Mouse (Mus musculus) mature B cell (primary cell): ENCODE measurements around the gene Atp1a1.

Source experiments
- in situ Hi-C: fragments of 300-500 bp; cut with MboI; formaldehyde crosslinking; loops from 2 replicates; pipeline ENCODE4 v1.14.3; 2019

Atp1a1 gene

GRCm38 (mm10) chr3:101611012-101611812 lies 6.7 kb upstream of the Atp1a1 start:
- in situ Hi-C loops, result no loop called here

- in situ Hi-C loops, result no loop called here
Observed at GRCm38 (mm10) chr3:101609302-101609701, 4.8 kb upstream of the Atp1a1 start.

- in situ Hi-C loops, result no loop called here
Observed at GRCm38 (mm10) chr3:101606861-101607455, 2.5 kb upstream of the Atp1a1 start.

- in situ Hi-C loops, result no loop called here
Observed at GRCm38 (mm10) chr3:101605721-101606120, 1.2 kb upstream of the Atp1a1 start.

- in situ Hi-C loops, result no loop called here
Observed at GRCm38 (mm10) chr3:101605291-101605690, 807 bp upstream of the Atp1a1 start.

GRCm38 (mm10) chr3:101603661-101604549 lies 579 bp downstream of the Atp1a1 start:
- in situ Hi-C loops, result no loop called here

- in situ Hi-C loops, result no loop called here
Observed at GRCm38 (mm10) chr3:101603194-101603593, 1.3 kb downstream of the Atp1a1 start.

- in situ Hi-C loops, result no loop called here
Observed at GRCm38 (mm10) chr3:101602511-101603055, 1.9 kb downstream of the Atp1a1 start.

- in situ Hi-C loops, result no loop called here
Observed at GRCm38 (mm10) chr3:101601687-101602086, 2.8 kb downstream of the Atp1a1 start.

GRCm38 (mm10) chr3:101601003-101601525 lies 3.4 kb downstream of the Atp1a1 start:
- in situ Hi-C loops, result no loop called here

GRCm38 (mm10) chr3:101599920-101600741 lies 4.4 kb downstream of the Atp1a1 start:
- in situ Hi-C loops, result no loop called here

- in situ Hi-C loops, result no loop called here
Observed at GRCm38 (mm10) chr3:101599191-101599919, 5.1 kb downstream of the Atp1a1 start.

- in situ Hi-C loops, result no loop called here
Observed at GRCm38 (mm10) chr3:101598231-101598905, 6.1 kb downstream of the Atp1a1 start.

- in situ Hi-C loops, result no loop called here
Observed at GRCm38 (mm10) chr3:101597317-101598096, 7.0 kb downstream of the Atp1a1 start.

- in situ Hi-C loops, result no loop called here
Observed at GRCm38 (mm10) chr3:101596686-101597085, 7.8 kb downstream of the Atp1a1 start.

- in situ Hi-C loops, result no loop called here
Observed at GRCm38 (mm10) chr3:101595866-101596630, 8.4 kb downstream of the Atp1a1 start.

- in situ Hi-C loops, result no loop called here
Observed at GRCm38 (mm10) chr3:101594982-101595381, 9.5 kb downstream of the Atp1a1 start.

- in situ Hi-C loops, result no loop called here
Observed at GRCm38 (mm10) chr3:101593266-101593651, 11.2 kb downstream of the Atp1a1 start.
